Mouse (Mus musculus) testis, postnatal 14 days (tissue): ENCODE data around the gene Nsmce4a.
"Not testable (repeated sequence)": the region's sequence is repeated elsewhere in the genome, so short reads cannot be mapped to it uniquely, and the experiment has no call there.

Source experiments
- DNase-seq: peaks from one replicate; pipeline ENCODE4 v3.0.0; 2021; ENCODE audit warnings: low spot score

The Nsmce4a gene

GRCm38 (mm10) chr7:130572821-130573220 lies at the start of gene Nsmce4a:
Nsmce4a (minus strand) TSS chr7:130573118.
- DNase-seq = no peak

GRCm38 (mm10) chr7:130622359-130622758 lies 49.4 kb upstream of the Nsmce4a start:
- DNase-seq = no peak

- DNase-seq = no peak
Observed at GRCm38 (mm10) chr7:130621953-130622352, 49.0 kb upstream of the Nsmce4a start.

DNA sequence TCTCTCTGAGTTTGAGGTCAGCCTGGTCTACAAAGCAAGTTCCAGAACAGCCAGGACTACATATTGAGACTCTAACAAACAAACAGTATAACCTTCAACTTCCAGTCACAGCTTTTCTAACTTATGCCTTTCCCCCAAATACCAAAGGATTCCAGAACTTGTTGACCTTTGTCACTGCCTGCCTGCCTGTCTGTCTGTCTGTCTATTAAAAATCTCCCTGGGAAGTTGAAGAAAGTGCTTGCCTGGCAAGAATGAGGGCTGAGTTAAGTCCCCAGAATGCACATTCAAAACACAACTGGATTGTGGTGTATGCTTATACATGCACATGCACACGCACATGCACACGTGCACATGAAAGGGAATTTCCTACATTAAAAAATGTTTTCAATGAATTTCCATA lies 48.1 kb upstream of the Nsmce4a start:
- no peak for DNase-seq

DNA sequence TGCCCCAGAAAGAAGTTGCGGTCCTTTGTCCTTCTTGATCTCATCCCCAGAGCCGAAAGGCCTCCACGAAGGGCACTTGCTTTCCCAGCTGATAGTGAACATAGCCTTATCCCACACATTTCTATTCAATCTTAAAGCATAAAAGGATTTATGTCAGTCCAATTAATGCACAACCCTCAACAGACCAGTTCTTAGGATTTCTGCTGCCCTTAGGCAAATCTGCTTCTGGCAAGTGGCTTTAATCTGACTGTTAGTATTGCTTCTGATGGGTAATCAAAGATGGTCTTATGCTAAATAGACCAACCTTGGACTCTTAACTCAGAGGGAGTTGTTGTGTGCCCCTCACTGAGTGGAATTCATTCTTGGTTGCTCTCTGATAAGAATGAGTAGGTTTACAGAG lies 44.7 kb upstream of the Nsmce4a start:
- no peak for DNase-seq

- DNase-seq = no peak
Observed at GRCm38 (mm10) chr7:130613973-130614372, 41.1 kb upstream of the Nsmce4a start.

GRCm38 (mm10) chr7:130606958-130607357 lies 34.0 kb upstream of the Nsmce4a start:
- no peak for DNase-seq

DNA sequence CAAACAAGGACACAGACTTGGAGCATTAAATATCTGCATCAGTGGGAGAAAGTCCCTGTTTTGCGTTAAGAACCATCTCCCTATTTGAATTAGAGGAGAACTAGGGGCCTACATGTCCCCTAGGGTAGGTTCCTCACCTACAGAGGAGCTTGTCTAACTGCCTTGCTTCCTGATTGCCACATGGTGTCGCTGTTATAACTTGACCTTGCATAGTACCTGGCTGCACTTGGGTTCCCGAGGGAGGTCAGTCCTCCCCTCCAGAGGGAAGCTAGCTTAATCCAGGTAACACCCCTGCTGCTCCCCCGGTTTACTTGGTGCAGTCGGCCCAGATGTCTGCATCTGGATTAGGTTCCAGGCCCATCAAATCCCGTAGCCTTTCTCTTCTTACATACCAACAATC lies 32.2 kb upstream of the Nsmce4a start:
- no peak for DNase-seq

GRCm38 (mm10) chr7:130604390-130604789 lies 31.5 kb upstream of the Nsmce4a start:
- no peak for DNase-seq

DNA sequence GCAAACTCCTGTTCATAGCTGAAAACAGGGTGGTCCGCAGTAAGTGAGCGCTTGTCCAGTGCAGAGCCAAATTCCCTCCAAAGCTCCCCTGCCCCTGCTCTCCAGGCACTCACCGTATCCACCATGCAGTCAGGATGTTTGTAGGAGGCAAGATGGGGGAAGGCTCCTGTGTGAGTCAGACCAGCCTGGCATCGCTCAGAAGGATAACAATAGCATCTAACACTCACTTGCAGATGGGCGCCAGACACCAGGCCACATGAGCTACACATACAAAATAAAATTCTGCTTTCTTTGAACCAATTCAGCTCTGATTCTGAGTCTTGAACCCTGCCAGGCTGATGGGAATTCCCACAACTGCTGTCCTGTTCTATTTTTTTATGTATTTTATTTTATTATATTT lies 30.6 kb upstream of the Nsmce4a start:
- no peak for DNase-seq

- no peak for DNase-seq
Observed at GRCm38 (mm10) chr7:130602804-130603203, 29.9 kb upstream of the Nsmce4a start.

GRCm38 (mm10) chr7:130600546-130600945 lies 27.6 kb upstream of the Nsmce4a start:
- no peak for DNase-seq

DNA sequence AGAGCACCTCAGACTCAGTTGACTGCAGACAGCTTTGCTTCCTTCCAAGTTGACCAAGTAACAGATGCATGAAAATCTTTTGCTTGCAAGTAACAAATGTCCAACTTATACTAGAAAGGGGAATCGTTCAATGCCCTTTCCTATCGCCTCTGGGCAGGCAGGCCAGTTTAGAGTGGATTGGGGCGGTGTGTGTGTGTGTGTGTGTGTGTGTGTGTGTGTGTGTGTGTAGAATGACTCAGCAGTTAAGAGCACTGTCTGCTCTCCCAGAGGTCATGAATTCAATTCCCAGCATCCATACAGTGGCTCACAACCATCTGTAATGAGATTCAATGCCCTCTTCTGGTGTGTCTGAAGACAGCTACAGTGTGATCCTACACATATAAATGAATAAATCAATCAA lies 27.2 kb upstream of the Nsmce4a start:
- no peak for DNase-seq

DNA sequence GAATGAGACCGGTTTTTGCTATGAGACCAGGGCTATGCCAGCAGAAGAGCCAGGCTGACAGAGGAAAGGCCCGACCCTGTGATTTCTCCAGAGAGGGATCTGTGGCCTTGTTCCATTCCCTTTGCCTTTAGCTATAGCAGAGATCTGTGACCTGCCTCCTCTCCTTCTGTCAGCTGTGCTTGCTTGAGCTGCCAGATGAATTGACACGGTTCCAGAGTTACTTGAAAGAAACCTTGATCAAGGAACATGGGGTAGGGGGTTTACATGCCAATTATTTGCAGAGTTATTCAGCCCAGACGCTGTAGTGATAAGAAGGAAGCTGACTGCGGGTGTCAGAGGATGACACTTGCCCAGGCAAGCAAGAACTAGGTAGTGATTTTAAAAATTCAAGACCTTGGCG lies 24.6 kb upstream of the Nsmce4a start:
- DNase-seq = no peak

DNA sequence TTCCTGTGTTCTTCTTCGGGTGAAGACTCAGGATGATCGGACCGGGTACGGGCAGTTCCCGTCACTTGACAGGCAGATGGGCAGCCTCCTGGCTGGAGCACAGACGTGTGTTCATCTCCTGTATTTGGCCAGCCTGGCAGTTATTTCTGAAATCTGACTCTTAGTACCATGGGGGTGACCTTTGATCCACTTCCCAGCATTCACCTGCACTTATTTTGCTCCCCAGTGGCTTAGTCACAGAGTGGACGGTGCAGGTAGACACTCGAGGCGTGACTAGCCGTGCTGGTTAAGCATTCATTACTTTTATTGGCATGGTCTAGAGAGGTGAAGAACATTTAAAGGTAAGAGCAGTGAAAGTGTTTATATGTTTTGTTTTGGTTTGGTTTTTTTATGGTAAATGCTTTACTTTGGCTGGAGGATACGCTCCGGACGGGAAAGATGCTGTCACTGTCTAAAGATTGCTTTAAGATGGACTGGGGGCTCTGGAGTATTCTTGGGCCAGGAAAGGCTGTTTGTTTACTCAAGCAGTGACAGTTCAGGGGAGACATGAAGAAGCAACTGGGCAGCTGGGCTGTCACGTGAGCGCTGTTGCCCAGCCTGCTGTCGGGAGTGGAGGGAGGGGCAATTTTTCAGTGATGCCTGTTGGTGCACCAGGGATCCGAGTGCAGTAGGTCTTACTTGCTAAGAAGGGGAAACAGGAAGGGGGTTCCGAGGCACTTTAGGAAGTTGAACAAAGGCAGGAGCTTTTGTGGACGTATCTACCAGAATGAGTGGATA lies 23.3 kb upstream of the Nsmce4a start:
- DNase-seq = not testable (repeated sequence)

GRCm38 (mm10) chr7:130593375-130594239 lies 20.7 kb upstream of the Nsmce4a start:
- DNase-seq = not testable (repeated sequence)

DNA sequence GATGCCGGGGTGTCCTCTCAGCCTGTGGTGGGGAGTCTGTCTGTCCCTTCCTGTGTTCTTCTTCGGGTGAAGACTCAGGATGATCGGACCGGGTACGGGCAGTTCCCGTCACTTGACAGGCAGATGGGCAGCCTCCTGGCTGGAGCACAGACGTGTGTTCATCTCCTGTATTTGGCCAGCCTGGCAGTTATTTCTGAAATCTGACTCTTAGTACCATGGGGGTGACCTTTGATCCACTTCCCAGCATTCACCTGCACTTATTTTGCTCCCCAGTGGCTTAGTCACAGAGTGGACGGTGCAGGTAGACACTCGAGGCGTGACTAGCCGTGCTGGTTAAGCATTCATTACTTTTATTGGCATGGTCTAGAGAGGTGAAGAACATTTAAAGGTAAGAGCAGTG lies 20.1 kb upstream of the Nsmce4a start:
- not testable (repeated sequence) for DNase-seq

DNA sequence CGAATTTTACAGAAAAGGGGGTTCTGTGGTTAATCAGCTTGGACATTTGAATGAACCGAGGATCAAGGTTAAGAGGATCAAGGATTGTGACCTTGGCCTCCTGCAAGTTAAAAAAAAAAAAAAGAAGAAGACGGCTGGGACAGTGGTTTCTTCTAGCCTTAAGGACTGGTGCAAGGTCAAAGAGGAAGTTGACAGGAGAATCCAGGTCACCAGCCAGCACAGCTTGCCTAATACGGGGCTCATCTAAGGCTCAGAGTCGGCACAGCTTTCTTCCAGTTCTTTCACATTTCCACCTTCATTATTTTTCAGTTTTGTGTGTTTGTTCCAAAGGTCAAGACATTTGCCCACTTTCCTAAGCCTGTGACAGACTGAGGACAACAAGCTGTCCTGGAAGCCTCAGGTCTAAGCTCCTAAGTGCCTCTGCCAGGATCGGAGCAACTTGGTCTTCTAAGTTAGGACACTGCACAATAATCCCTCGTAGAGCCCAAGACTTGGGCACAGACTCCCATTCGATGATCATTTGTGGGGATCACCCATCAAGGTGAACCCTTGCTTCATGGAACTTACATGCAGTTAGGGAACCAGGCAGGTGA lies 18.0 kb upstream of the Nsmce4a start:
- no peak for DNase-seq

- DNase-seq = no peak
Observed at GRCm38 (mm10) chr7:130590081-130590828, 17.3 kb upstream of the Nsmce4a start.

GRCm38 (mm10) chr7:130586521-130587072 lies 13.7 kb upstream of the Nsmce4a start:
- DNase-seq = no peak

- DNase-seq = no peak
Observed at GRCm38 (mm10) chr7:130578607-130579006, 5.7 kb upstream of the Nsmce4a start.

DNA sequence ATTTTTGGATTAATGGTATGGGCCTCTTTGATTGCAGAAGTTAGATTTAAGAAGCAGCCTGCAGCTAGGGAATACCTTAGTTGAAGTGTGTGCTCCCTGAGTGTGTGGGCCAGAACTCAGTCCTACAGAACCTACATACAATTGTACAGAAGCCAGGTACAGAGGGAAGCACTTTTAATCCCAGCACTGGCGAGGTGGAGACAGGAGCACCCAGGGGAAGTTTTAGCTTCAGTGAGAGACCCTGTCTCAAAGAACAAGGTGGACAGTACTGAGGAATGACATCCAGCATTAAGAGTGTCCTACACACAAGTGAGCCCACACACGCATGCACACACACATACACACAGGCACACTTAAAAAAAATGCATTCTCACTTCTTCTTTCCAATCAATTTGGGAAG lies 5.1 kb upstream of the Nsmce4a start:
- DNase-seq = no peak
